Mouse (Mus musculus) megakaryocyte, embryonic 14.5 days (primary cell): ENCODE measurements around the gene Bag6.

Source experiments
- FLI1 ChIP-seq: IDR thresholded peaks from 2 replicates; pipeline ENCODE4 v1.6.1; 2012; ENCODE audit warnings: low read length, inconsistent platforms, mixed read lengths
- GATA1 ChIP-seq: IDR thresholded peaks from 3 replicates; pipeline ENCODE4 v1.6.1; 2012; ENCODE audit warnings: mixed read lengths, low read length, inconsistent platforms, borderline replicate concordance

GRCm38 (mm10) chr17:35105740-35106389, 29.1 kb upstream of the Bag6 start:
- TF ChIP-seq GATA1, result no peak
- TF ChIP-seq FLI1, result no peak
